Mouse (Mus musculus) stomach, postnatal 0 days (tissue): ENCODE data around the gene Map3k21. TPM values are rescaled to one million over a fixed set of nuclear protein-coding genes. Genes with fewer than 3 reads are reported as not detected.

Experiments used
- ATAC-seq: fragments of 200-750 bp; cut with Nextera tagmentation; 2 replicates; pipeline ENCODE4 v1.8.0; 2017; ENCODE audit not compliant: low FRiP score, low TSS enrichment
- DNase-seq: peaks from one replicate; pipeline ENCODE4 v3.0.0-alpha.2; 2016; ENCODE audit warnings: low spot score
- H3K27ac ChIP-seq: fragments of 300-500 bp; sonication (generic); replicated peaks from 2 replicates; pipeline ENCODE4 v1.5.1; 2014; ENCODE audit warnings: mild to moderate bottlenecking, control low read depth
- H3K27me3 ChIP-seq: fragments of 300-500 bp; sonication (generic); 2 replicates; pipeline ENCODE4 v1.6.1; 2014; ENCODE audit warnings: low read length; ENCODE audit not compliant: control insufficient read depth, insufficient read depth
- H3K36me3 ChIP-seq: fragments of 300-500 bp; sonication (generic); 2 replicates; pipeline ENCODE4 v1.6.1; 2014; ENCODE audit warnings: low read length, mixed read lengths; ENCODE audit not compliant: control insufficient read depth, insufficient read depth
- H3K4me1 ChIP-seq: fragments of 300-500 bp; sonication (generic); replicated peaks from 2 replicates; pipeline ENCODE4 v1.6.1; 2014; ENCODE audit warnings: antibody characterized with exemption; ENCODE audit not compliant: control insufficient read depth, insufficient read depth
- H3K4me2 ChIP-seq: fragments of 300-500 bp; sonication (generic); replicated peaks from 2 replicates; pipeline ENCODE4 v1.6.1; 2014; ENCODE audit warnings: low read depth, mild to moderate bottlenecking, control low read depth, moderate library complexity
- H3K4me3 ChIP-seq: fragments of 300-500 bp; sonication (generic); 2 replicates; pipeline ENCODE4 v1.5.1; 2014; ENCODE audit warnings: low read depth, low read length, control low read depth
- H3K9ac ChIP-seq: fragments of 300-500 bp; sonication (generic); 2 replicates; pipeline ENCODE4 v1.6.1; 2014; ENCODE audit warnings: mild to moderate bottlenecking, low read length, control low read depth, mixed read lengths
- H3K9me3 ChIP-seq: fragments of 300-500 bp; sonication (generic); 2 replicates; pipeline ENCODE4 v1.6.1; 2016; ENCODE audit warnings: low read length; ENCODE audit not compliant: control insufficient read depth
- CTCF ChIP-seq: IDR thresholded peaks from 2 replicates; pipeline ENCODE4 v1.5.1; 2016; ENCODE audit warnings: antibody characterized with exemption, low read depth, mild to moderate bottlenecking, moderate library complexity
- EP300 ChIP-seq: optimal IDR thresholded peaks from 2 replicates; pipeline ENCODE3; 2016; ENCODE audit warnings: antibody characterized with exemption
- WGBS: fragments of 180-500 bp; shearing (Covaris S2); extraction: QIAGEN DNeasy Blood & Tissue Kit; methylation state at CpG from one replicate; pipeline ENCODE4 v1.1.7; 2014; 5-methylcytosine and 5-hydroxymethylcytosine counted together
- polyA plus RNA-seq: library from polyadenylated mRNA; unstranded; fragments of >200 nt; fragmentation: Nextera tagmentation; extraction: Ambion mirVana; gene quantifications from 2 replicates; pipeline ENCODE4 v1.2.1, GENCODE M21; 2015

The Map3k21 gene
- polyA plus RNA-seq, 1 experiment from 2014 or later: 1.1 TPM

DNA sequence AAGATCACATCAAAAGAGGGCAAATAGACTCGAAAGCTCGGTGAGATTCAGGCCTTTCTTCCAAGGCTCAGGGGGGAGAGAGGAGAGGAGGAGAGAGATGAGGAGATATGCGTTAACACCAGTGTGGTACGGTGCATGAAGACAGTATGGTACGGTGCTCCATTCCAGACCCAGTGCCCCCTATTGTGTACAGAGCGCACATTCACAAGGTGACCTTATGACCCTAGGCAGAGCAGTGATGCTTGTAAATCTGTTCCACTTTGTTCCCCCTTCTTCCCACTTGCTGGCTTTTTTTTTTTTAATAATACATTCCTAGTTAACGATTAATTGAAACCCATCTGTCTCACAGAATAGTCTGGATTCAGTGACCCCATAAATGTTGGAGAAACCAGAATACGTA, 9.3 kb downstream of the Map3k21 start:
- Histone ChIP-seq H3K4me1 (no peaks in the 10 kb centered on the region), H3K36me3 (no peaks in the 10 kb centered on the region), H3K27me3 (no peaks in the 10 kb centered on the region), H3K9ac (no peak overlapping the region), H3K4me3 (no peak overlapping the region), H3K4me2 (no peak overlapping the region), H3K27ac (peak overlapping the region; percentile 49; the same call in 1 of the 2 replicates), H3K9me3 (no peaks in the 10 kb centered on the region)
- WGBS: 59% methylated on average over 8 of the region's 8 CpGs
- DNase-seq: no peak
- no peak for TF ChIP-seq CTCF
- TF ChIP-seq EP300: no peak
- ATAC-seq: no peak

DNA sequence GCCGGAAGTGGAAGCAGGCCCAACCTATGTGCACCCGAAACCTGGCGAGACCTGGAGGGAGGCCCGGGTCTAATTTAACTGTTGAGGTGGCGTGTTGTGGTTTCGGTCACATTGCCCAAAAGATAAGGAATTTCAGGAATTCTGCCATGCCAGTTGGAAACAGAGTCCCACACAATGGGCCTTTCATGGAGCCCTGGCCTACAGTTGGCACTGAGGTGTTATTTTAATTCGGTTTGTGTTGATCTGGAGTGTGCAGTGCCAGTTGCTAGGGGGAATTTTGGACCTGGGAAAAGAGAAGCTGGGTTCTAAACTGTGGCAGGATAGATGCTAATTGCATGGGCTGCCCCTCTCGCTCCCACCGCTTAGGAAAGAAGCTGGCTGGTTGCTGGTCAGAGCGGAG, 10.0 kb downstream of the Map3k21 start:
- TF ChIP-seq EP300 (no peak), CTCF (no peak)
- no peaks in the 10 kb centered on the region for H3K36me3 ChIP-seq
- no peaks in the 10 kb centered on the region for H3K9me3 ChIP-seq
- H3K4me3 ChIP-seq: no peak overlapping the region
- peak overlapping the region; percentile 18; the same call in 1 of the 2 replicates for H3K27ac ChIP-seq
- no peak overlapping the region for H3K4me2 ChIP-seq
- ATAC-seq (no peak), DNase-seq (peak; percentile 30)
- H3K27me3 ChIP-seq: no peaks in the 10 kb centered on the region
- H3K4me1 ChIP-seq: no peaks in the 10 kb centered on the region
- 76% methylated on average over 10 of the region's 10 CpGs for WGBS
- H3K9ac ChIP-seq: no peak overlapping the region

DNA sequence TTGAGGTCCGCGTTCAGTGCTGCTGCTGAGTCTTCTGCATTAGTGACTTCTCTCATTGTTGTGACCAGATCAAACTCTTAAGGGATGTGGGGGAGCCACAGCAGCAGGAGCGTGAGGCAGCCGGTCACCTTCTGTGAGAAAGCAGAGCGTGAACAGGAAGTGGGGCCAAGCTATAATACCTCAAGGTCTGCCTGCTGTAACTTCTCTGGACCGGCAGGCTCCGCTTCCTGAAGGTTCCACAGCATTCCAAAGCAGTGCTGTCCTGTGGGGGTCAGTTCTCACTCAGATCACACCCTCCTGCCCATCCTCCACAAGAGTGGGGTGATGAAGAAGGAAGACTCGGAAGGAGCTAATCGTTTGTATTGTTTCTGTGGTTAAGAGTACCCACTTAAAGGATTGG, 10.5 kb downstream of the Map3k21 start:
- H3K27me3 ChIP-seq: no peaks in the 10 kb centered on the region
- no peak overlapping the region for H3K4me3 ChIP-seq
- ATAC-seq: no peak
- no peak overlapping the region for H3K9ac ChIP-seq
- H3K27ac ChIP-seq: no peak overlapping the region; the same call in 1 of the 2 replicates
- 65% methylated on average over 9 of the region's 9 CpGs for whole genome bisulfite sequencing
- no peak overlapping the region for H3K4me2 ChIP-seq
- no peaks in the 10 kb centered on the region for H3K36me3 ChIP-seq
- no peak for DNase-seq
- no peak for TF ChIP-seq EP300
- TF ChIP-seq CTCF: no peak
- no peaks in the 10 kb centered on the region for H3K4me1 ChIP-seq
- H3K9me3 ChIP-seq: no peaks in the 10 kb centered on the region

DNA sequence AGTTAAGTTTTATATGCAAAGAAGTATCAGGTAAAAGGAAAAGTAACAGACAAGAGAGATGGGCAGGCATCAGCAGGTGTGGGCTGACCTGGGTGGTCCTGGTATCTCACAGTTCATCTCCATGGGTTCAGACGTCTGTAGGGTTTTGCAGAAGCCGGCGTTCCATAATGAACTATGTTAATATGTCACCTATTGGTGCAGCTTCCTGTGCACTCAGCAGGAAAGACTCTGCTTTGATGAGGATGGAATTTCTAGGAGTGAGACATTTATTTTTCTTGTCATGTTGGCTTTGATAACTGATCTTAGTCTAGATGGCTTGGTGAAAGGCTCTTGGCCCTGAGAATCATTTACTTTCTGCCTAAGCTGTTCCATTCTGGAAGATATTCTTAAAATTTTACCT, 12.1 kb downstream of the Map3k21 start:
- Histone ChIP-seq H3K4me3 (no peak overlapping the region), H3K9me3 (no peaks in the 10 kb centered on the region), H3K4me1 (no peaks in the 10 kb centered on the region), H3K36me3 (no peaks in the 10 kb centered on the region), H3K27me3 (no peaks in the 10 kb centered on the region), H3K9ac (no peak overlapping the region), H3K4me2 (no peak overlapping the region), H3K27ac (no peak overlapping the region)
- ATAC-seq: no peak
- DNase-seq: no peak
- TF ChIP-seq CTCF: no peak
- no peak for TF ChIP-seq EP300
- WGBS: 58% methylated on average over 3 of the region's 3 CpGs

DNA sequence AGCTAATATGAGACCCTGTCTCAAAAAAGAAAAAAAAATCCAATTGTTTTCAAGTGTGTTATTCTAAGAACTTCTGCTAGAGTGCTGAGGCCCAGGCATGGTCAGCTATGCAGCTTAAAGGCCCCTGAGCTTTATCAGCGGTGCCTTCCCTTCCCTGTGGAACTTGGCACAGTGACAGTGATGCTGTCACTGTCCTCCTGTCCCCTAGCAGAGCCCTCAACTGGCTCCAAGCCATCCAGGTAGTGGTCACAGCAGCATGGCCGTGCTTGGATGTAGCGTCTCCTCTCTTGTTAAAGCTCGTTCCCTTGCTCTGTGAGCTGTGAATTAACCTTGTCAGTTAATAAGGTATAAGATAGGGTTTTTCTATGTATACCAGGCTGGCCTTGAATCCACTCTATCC, 16.4 kb downstream of the Map3k21 start:
- Histone ChIP-seq H3K36me3 (no peaks in the 10 kb centered on the region), H3K4me2 (no peak overlapping the region), H3K4me1 (no peaks in the 10 kb centered on the region), H3K27me3 (no peaks in the 10 kb centered on the region), H3K9me3 (no peaks in the 10 kb centered on the region), H3K27ac (no peak overlapping the region), H3K4me3 (no peak overlapping the region), H3K9ac (no peak overlapping the region)
- DNase-seq: no peak
- TF ChIP-seq CTCF (no peak), EP300 (no peak)
- ATAC-seq: no peak
- 88% methylated on average over 4 of the region's 4 CpGs for WGBS

DNA sequence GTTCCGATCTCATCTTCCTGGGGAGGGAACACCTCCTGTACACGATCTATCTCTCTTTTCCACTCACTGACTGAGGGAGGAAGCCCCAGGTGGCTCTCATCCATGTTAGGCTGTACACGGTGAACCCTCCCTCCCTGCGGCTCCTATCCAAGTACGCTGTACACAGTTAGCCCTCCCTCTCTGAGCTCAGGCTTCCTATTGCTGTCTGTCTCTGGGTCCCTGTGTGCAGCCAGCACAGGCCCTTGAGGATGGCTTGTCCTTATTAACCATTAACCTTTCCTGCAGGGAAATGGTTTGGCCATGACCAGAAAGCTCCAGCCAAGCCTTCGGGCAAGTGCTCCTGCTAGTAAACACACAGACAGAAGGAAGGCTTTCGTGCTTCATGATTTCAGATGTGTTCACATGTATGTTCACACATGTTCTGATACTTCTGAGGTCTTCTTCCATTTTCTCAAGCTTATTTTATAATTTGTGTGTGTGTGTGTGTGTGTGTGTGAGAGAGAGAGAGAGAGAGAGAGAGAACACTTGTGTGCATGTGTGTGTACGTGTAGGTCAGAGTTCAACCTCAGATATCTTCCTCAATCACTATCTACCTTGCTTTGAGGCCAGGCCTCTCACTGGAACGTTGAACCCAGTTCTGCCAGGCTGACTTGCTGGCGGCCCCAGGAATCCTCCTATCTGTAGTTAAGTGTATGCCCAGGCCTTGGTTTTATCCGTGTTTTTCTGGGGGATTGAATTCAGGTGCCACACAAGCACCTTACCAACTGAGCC, 20.2 kb downstream of the Map3k21 start:
- 64% methylated on average over 11 of the region's 11 CpGs for WGBS
- no peak for TF ChIP-seq CTCF
- ATAC-seq (0 out of 2 replicates have a peak, but pooled peaks have one; percentile 30), DNase-seq (no peak)
- Histone ChIP-seq H3K4me2 (no peak overlapping the region), H3K27me3 (no peaks in the 10 kb centered on the region), H3K4me3 (no peak overlapping the region), H3K36me3 (no peaks in the 10 kb centered on the region), H3K27ac (no peak overlapping the region), H3K9me3 (no peaks in the 10 kb centered on the region), H3K4me1 (no peaks in the 10 kb centered on the region), H3K9ac (no peak overlapping the region)
